Mouse (Mus musculus) liver, adult 2 months (tissue): Measurements from ENCODE around the gene Prkag2. TPM values are rescaled to one million over a fixed set of nuclear protein-coding genes. Genes with fewer than 3 reads are reported as not detected.
A peak's percentile ranks its signal among the peaks of the same experiment; 100 is the strongest.

Experiments used
- DNase-seq: peaks from one replicate; pipeline ENCODE4 v3.0.0-alpha.2; 2011; ENCODE audit warnings: low read depth, low spot score; ENCODE audit errors: extremely low read depth
- H3K27ac ChIP-seq: fragments of 200-500 bp; replicated peaks from 2 replicates; pipeline ENCODE4 v1.5.1; 2012; ENCODE audit warnings: low read depth, mild to moderate bottlenecking, control low read depth, inconsistent platforms, low read length; ENCODE audit not compliant: insufficient read depth
- H3K27me3 ChIP-seq: fragments of 200-500 bp; 2 replicates; pipeline ENCODE4 v1.6.1; 2012; ENCODE audit warnings: mild to moderate bottlenecking, moderate library complexity, low read length, inconsistent platforms; ENCODE audit not compliant: control insufficient read depth, insufficient read depth
- H3K36me3 ChIP-seq: fragments of 200-500 bp; 2 replicates; pipeline ENCODE4 v1.6.1; 2012; ENCODE audit warnings: low read length, inconsistent platforms; ENCODE audit not compliant: control insufficient read depth, insufficient read depth
- H3K4me1 ChIP-seq: fragments of 200-500 bp; 2 replicates; pipeline ENCODE4 v1.6.1; 2011; ENCODE audit warnings: low read length; ENCODE audit not compliant: control insufficient read depth, insufficient read depth
- H3K4me3 ChIP-seq: fragments of 200-500 bp; 2 replicates; pipeline ENCODE4 v1.5.1; 2011; ENCODE audit warnings: low read depth, mild to moderate bottlenecking, control low read depth, low read length, moderate library complexity; ENCODE audit not compliant: insufficient read depth
- H3K79me2 ChIP-seq: fragments of 200-500 bp; 2 replicates; pipeline ENCODE4 v1.6.1; 2012; ENCODE audit warnings: inconsistent platforms, mild to moderate bottlenecking, low read length, moderate library complexity; ENCODE audit not compliant: control insufficient read depth, insufficient read depth
- H3K9ac ChIP-seq: fragments of 200-500 bp; 2 replicates; pipeline ENCODE4 v1.6.1; 2012; ENCODE audit warnings: low read depth, mild to moderate bottlenecking, control low read depth, inconsistent platforms, low read length
- CTCF ChIP-seq: fragments of 200-500 bp; IDR thresholded peaks from 2 replicates; pipeline ENCODE4 v1.5.1; 2011; ENCODE audit warnings: low read depth, low read length, control low read depth
- POLR2A ChIP-seq: fragments of 200-500 bp; IDR thresholded peaks from 2 replicates; pipeline ENCODE4 v1.6.1; 2011; ENCODE audit warnings: low read length, control low read depth; ENCODE audit not compliant: insufficient read depth; ENCODE audit errors: extremely low read depth
- WGBS: fragments of 180-500 bp; shearing (Covaris S2); methylation state at CpG from one replicate; pipeline ENCODE4 v1.1.7; 2018; 5-methylcytosine and 5-hydroxymethylcytosine counted together
- polyA plus RNA-seq: library from polyadenylated mRNA; depleted of rRNA; stranded (reverse); fragments of >200 nt; gene quantifications from 2 replicates; pipeline ENCODE4 v1.2.3, GENCODE M21; 2012
- total RNA-seq: library from RNA; depleted of rRNA; stranded (reverse); fragments of >200 nt; gene quantifications from 2 replicates; pipeline ENCODE4 v1.2.3, GENCODE M21; 2014

The Prkag2 gene
- total and polyA plus RNA-seq, 2 experiments, result 14.8 to 21.1 TPM

DNA sequence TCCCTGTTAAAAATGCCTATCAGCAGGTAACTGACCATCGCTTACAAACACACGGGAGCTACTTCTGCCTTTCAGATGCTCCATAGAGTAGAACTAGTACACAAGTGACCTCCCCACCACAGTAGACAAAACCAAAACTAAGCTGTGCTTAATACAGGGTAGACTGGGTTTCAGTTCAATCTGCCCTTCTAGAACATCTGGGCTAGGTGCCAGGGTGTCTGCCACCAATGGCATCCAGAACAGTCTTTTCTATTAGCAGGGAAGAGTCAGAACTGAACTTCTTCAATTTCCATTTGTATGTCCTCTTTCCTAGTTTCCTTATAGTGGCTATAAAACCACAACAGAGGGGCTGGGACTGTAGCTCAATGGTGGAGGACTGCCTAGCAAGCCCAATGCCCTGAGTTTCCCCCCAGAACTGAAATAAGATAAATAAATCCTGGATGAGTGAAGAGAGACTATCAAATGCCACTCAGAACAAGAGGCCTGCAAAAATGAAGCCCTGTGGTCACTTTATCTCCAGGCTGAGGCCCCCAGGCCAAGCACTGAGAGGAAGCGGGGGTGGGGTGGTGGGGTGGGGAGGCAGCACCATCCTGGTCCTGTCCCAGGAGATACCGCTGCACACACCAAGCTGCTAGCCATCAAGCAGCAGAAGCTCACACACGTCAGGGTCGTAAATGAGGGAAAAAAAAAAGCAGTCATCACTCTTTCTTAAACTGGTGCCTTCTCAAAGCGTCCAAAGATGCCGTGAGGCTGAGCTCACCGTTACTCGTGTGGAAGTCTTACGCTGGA, 222.4 kb downstream of the Prkag2 start:
- DNase-seq, result peak; percentile 12
- WGBS, result 90% methylated on average over 11 of the region's 11 CpGs
- no peak overlapping the region for H3K9ac ChIP-seq

DNA sequence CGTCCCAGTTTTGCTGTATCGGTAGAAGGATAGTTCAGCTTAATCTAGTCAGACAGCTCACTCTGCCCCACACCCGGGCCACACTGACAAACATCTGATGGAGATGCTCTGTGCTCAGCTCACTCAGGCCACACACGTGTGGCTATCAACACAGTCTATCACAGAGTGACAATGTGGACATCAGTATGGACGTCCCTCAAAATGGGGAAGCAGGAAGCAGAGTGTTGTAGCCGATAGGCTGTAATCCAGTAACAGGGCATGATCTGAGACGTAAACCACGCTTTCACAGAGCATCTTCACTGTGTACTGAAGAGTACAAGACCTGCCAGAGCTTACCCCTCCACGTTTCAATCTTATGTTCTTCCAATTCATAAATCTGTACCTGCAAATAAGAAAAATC, 223.8 kb downstream of the Prkag2 start:
- WGBS, result 94% methylated on average over 9 of the region's 9 CpGs

More for the DNA sequence above, 222.4 kb downstream of the Prkag2 start:
- peaks cover 31% of the 10 kb centered on the region for H3K36me3 ChIP-seq
- TF ChIP-seq CTCF (no peak), POLR2A (no peak)
- H3K27me3 ChIP-seq, result no peaks in the 10 kb centered on the region
- H3K4me3 ChIP-seq, result no peak overlapping the region
- H3K79me2 ChIP-seq, result no peaks in the 10 kb centered on the region
- no peak overlapping the region for H3K27ac ChIP-seq
- no peaks in the 10 kb centered on the region for H3K4me1 ChIP-seq

GRCm38 (mm10) chr5:24874111-24874510, 226.3 kb downstream of the Prkag2 start:
- Histone ChIP-seq H3K4me3 (no peak overlapping the region), H3K27ac (no peak overlapping the region), H3K27me3 (no peaks in the 10 kb centered on the region), H3K79me2 (no peaks in the 10 kb centered on the region), H3K4me1 (no peaks in the 10 kb centered on the region), H3K36me3 (peaks cover 43% of the 10 kb centered on the region), H3K9ac (no peak overlapping the region)
- TF ChIP-seq POLR2A (no peak), CTCF (no peak)
- WGBS, result 91% methylated on average over 4 of the region's 4 CpGs
- no peak for DNase-seq

More for the DNA sequence above, 223.8 kb downstream of the Prkag2 start:
- TF ChIP-seq CTCF, result no peak
- TF ChIP-seq POLR2A, result no peak
- Histone ChIP-seq H3K9ac (no peak overlapping the region), H3K4me1 (no peaks in the 10 kb centered on the region), H3K4me3 (no peak overlapping the region), H3K27ac (no peak overlapping the region), H3K79me2 (no peaks in the 10 kb centered on the region), H3K27me3 (no peaks in the 10 kb centered on the region), H3K36me3 (peaks cover 34% of the 10 kb centered on the region)
- no peak for DNase-seq

GRCm38 (mm10) chr5:24873221-24873620, 227.2 kb downstream of the Prkag2 start:
- H3K9ac ChIP-seq, result no peak overlapping the region
- no peak overlapping the region for H3K27ac ChIP-seq
- no peak overlapping the region for H3K4me3 ChIP-seq
- H3K27me3 ChIP-seq, result no peaks in the 10 kb centered on the region
- no peaks in the 10 kb centered on the region for H3K79me2 ChIP-seq
- DNase-seq, result no peak
- no peaks in the 10 kb centered on the region for H3K4me1 ChIP-seq
- no peak for TF ChIP-seq POLR2A
- no peak for TF ChIP-seq CTCF
- H3K36me3 ChIP-seq, result peaks cover 41% of the 10 kb centered on the region
- 87% methylated on average over 6 of the region's 6 CpGs for WGBS

DNA sequence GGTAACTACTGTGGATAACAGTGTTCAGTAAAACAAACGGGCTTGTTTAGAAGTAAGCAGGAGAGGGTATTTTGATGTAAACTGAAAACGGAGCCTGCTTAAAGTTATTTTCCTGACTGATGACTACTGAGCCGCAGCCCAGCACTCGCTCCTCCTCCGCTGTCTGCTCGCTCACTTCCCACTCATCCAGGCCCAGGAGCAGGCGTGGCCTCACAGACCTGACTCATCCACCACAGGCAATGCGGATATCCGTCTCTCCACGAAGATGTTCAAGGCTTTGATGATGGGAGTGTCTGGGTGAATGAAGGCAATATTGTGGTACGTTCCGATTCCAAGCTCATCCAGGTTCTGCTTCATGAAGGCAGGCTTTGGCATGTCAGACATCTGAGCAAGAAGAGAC, 229.2 kb downstream of the Prkag2 start:
- TF ChIP-seq POLR2A (no peak), CTCF (no peak)
- H3K9ac ChIP-seq, result no peak overlapping the region
- no peak for DNase-seq
- H3K36me3 ChIP-seq, result peaks cover 48% of the 10 kb centered on the region
- H3K4me1 ChIP-seq, result no peaks in the 10 kb centered on the region
- no peaks in the 10 kb centered on the region for H3K79me2 ChIP-seq
- H3K27me3 ChIP-seq, result no peaks in the 10 kb centered on the region
- no peak overlapping the region for H3K27ac ChIP-seq
- WGBS, result 92% methylated on average over 12 of the region's 12 CpGs
- H3K4me3 ChIP-seq, result no peak overlapping the region

- TF ChIP-seq CTCF (no peak), POLR2A (no peak)
- DNase-seq, result no peak
- Histone ChIP-seq H3K4me1 (no peaks in the 10 kb centered on the region), H3K27me3 (no peaks in the 10 kb centered on the region), H3K4me3 (no peak overlapping the region), H3K27ac (no peak overlapping the region), H3K79me2 (no peaks in the 10 kb centered on the region), H3K36me3 (peaks cover 52% of the 10 kb centered on the region; the same call in 1 of the 2 replicates), H3K9ac (no peak overlapping the region)
- WGBS, result 77% methylated on average over 11 of the region's 11 CpGs
Observed at GRCm38 (mm10) chr5:24869796-24870289, 230.6 kb downstream of the Prkag2 start.
